Mouse (Mus musculus): ENCODE data around the gene C1qtnf7. TPM values are rescaled to one million over a fixed set of nuclear protein-coding genes. Genes with fewer than 3 reads are reported as not detected.
A peak's percentile ranks its signal among the peaks of the same experiment; 100 is the strongest.

The C1qtnf7 gene
- total RNA-seq, 2 experiments from 2014 or later: 8.1 to 9.8 TPM

- no peak for DNase-seq
These were observed 106.4 kb downstream of the C1qtnf7 start for GRCm38 (mm10) chr5:43621575-43622299.

- no peak for DNase-seq
These were observed 110.1 kb downstream of the C1qtnf7 start for GRCm38 (mm10) chr5:43625407-43625806.

- no peak for DNase-seq
These were observed 118.8 kb downstream of the C1qtnf7 start for GRCm38 (mm10) chr5:43634071-43634601.

- no peak for DNase-seq
These were observed 119.3 kb downstream of the C1qtnf7 start for GRCm38 (mm10) chr5:43634602-43635081.

- no peak for DNase-seq
These were observed 129.7 kb downstream of the C1qtnf7 start for GRCm38 (mm10) chr5:43645020-43645419.

- DNase-seq: no peak
These were observed 131.9 kb downstream of the C1qtnf7 start for GRCm38 (mm10) chr5:43647098-43647774.

- DNase-seq: no peak
These were observed 146.2 kb downstream of the C1qtnf7 start for GRCm38 (mm10) chr5:43661498-43661897.

GRCm38 (mm10) chr5:43661997-43662961 lies 146.9 kb downstream of the C1qtnf7 start, which contains the start of gene Cc2d2a:
Cc2d2a (plus strand) TSS chr5:43662346.
- peak; percentile 48 for DNase-seq

GRCm38 (mm10) chr5:43663531-43663930 lies 148.2 kb downstream of the C1qtnf7 start:
- DNase-seq: no peak

- peak; percentile 46 for DNase-seq
These were observed 149.8 kb downstream of the C1qtnf7 start for GRCm38 (mm10) chr5:43665144-43665543.

Other genes starting within 250 kb of the C1qtnf7 start
- 10 to 100 TPM; 12.5 to 13.3 TPM for gene Cc2d2a, start 146.8 kb downstream of the C1qtnf7 start, total RNA-seq (2021)